Mouse (Mus musculus): ENCODE measurements around the gene Pold2.

Gene Pold2

DNA sequence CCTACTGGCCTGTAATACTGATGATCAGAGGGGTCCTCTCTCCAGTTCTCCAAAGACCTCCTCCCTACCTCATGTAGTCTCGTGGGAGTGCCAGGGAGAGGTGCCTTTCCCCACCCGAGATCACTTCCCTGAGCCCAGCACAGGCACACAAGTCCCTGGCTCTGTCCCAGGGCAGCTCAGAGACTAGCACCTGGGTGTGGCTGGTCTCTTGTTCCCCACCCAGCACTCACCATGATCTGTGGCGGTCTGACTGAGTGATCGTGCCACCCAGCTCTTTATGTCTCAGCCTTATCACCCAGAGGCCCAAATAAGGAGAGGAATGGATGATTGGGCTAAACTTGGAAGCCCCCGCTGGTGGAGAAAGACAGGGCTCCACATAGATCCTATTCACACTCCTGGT is 20.4 kb upstream of the Pold2 start, which contains the start of gene Myl7:
Myl7 (minus strand) TSS at position 252 of the 400 bp plus-strand sequence.
- CTCF ChIA-PET = no interaction called here

DNA sequence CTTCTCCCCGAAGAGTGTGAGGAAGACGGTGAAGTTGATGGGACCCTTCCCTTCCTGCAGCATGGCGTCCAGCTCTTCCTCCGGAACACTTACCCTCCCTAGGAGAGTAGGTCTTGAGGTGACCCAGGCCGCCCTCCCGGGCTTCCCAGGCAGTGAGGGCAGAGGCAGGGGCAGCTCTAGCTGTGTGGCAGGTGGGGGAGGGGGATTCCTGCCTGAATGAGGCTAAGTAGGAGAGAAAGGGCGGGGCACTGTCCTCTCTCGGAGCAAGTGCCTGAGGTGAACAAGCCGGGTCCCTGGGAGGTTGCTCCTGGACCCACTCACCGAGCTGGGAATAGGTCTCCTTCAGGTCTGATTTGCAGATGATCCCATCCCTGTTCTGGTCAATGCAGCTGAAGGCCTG is 19.7 kb upstream of the Pold2 start:
- CTCF ChIA-PET = no interaction called here

DNA sequence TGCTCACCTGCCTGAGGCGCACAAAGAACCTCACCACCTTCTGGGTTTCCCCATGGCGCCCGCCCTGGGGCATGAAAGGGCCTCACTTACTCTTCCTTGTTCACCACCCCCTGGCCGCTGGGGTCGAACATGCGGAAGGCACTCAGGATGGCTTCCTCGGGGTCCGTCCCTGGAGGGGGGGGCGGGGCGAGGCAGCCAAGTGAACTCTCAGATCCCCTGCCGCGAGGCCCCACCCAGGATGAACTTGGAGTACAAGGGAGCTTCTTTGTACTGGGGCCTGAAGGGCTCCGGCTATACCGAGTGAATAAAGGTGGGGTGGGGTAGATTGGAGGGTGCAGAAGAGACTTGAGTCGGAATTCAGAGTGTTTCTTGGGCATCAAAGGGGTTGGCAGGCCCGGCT is 19.1 kb upstream of the Pold2 start:
- CTCF ChIA-PET = no interaction called here

DNA sequence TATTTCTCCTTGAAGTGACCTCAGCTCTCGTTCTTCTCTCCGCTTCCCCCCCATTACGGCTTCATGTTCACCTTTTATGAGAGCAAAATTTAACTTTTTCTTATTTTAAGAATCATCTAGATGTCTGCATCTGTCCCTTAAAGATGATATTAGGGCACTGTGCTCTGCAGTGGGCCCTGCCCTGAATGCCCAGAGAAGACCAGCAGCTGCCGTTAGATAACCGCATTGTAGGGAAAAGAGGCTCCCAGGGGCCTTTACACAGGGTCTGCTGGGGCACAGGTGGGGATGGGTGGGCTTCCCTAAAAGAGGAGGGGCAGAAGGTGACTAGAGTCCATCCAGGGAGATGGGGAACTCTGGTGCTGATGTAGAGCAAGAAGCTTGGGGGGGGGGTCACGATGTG is 15.7 kb upstream of the Pold2 start:
- CTCF ChIA-PET = interaction anchor here (0.6 kb wide), 1 partner anchor 95 kb away, joined by 3 read pairs; no protein-coding TSS in a partner anchor

- CTCF ChIA-PET = no interaction called here
Observed at GRCm38 (mm10) chr11:5892810-5893368, 14.8 kb upstream of the Pold2 start.

DNA sequence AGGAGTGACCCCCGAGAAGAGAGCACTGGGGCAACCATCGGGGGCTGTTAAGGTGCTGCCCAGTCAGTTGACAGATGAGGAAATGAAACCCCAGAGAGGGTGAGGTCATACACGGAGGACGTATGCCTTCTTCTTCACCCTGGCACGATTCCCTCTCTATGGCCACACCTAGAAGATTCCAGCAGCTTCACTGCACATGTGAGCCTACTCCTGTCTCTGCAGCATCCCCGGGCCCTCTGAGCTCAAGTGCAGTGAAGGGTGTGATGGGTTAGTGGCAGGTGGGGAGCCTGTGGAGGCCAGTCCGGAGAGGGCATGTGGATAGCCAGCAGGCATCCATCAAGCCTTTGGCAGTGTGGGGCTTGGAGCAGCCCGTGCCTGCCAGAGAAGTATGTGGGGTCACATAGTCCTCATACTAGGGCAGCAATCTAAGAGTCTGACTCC is 14.1 kb upstream of the Pold2 start:
- CTCF ChIA-PET = interaction anchor here (0.8 kb wide), 1 partner anchor 29 kb away, joined by 3 read pairs; no protein-coding TSS in a partner anchor

DNA sequence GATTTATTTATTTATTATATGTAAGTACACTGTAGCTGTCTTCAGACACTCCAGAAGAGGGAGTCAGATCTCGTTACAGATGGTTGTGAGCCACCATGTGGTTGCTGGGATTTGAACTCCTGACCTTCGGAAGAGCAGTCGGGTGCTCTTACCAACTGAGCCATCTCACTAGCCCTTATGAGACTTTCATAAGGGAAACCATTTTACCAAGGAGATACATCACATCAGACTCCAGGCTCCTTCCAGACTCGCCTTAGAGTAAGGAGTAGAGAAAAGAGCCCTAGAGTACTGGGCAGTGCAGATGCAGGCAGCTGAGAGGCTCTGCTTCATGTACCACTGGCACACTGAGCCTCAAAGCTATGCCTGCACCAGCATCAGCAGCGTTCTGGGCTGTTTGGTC is 10.5 kb upstream of the Pold2 start:
- CTCF ChIA-PET = interaction anchor here (0.7 kb wide), 1 partner anchor 1192 kb away, joined by 10 read pairs; no protein-coding TSS in a partner anchor

- CTCF ChIA-PET = no interaction called here
Observed at GRCm38 (mm10) chr11:5887250-5887649, 9.2 kb upstream of the Pold2 start.

DNA sequence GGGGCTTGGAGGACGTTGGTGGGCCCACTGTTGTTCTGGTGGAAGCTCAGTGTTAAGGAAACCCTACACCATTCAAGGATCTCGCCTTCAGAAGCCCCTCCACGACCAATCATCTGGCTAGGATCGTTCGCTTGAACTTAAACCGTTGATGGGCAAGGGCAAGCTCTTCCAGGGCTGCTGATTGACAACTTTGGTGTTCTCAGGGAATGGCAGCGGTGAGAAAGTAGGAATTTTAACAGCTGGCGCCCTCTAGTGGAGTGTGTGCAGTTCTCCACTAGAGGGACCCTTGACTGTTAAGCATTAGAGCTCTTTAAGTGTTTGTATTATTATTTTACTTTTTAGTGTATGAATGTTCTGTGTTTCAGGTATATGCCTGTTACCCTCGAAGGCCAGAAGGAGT is 8.1 kb upstream of the Pold2 start:
- CTCF ChIA-PET = interaction anchor here (0.6 kb wide), 1 partner anchor 20 kb away, joined by 4 read pairs; no protein-coding TSS in a partner anchor

GRCm38 (mm10) chr11:5882518-5882917 is 4.4 kb upstream of the Pold2 start:
- CTCF ChIA-PET = interaction anchor here (0.5 to 0.6 kb wide), 2 partner anchors 360 to 480 kb away, joined by 3 to 4 read pairs; no protein-coding TSS in a partner anchor

DNA sequence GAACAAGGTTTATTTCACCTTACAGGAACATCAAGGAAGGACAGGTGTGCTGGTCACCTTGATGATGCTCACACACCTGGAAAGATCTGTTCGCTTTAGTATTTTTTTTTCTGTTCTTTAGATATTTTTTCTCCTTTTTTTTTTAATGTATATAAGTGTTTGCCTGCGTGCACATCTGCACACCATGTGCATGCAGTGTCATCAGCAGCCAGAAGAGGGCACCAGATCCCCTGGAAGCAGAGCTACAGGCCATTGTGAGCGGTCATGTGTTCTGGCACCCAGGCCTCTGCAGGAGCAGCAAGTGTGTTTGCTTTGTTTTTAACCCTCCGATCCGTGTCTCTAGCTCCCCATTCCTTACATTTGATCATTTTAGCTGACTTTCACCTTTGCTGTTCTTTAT is 1.8 kb upstream of the Pold2 start:
- CTCF ChIA-PET = interaction anchor here (0.7 kb wide), 2 partner anchors 29 to 1327 kb away, joined by 3 read pairs; no protein-coding TSS in a partner anchor

- CTCF ChIA-PET = no interaction called here
Observed at GRCm38 (mm10) chr11:5878661-5879060, 569 bp upstream of the Pold2 start.

DNA sequence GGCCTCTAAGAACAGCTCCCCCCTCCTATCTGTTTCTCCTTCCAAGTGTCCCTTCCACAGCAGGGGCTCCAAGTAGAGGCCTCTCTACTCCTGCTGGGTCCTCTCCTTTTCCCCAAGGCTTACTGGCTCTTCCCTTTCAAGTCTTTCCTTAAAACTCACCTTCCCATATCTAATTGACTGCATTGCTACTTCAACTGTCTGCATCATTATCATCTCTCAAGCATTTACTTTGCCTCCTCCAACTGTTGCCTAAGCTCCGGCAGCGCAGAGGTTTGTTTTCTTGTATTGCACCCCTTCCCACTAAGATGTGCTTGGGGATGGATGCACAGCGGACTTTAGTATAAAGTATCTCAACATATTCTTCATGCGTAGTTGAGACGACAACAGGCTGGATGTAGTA is 671 bp downstream of the Pold2 start:
- CTCF ChIA-PET = no interaction called here

DNA sequence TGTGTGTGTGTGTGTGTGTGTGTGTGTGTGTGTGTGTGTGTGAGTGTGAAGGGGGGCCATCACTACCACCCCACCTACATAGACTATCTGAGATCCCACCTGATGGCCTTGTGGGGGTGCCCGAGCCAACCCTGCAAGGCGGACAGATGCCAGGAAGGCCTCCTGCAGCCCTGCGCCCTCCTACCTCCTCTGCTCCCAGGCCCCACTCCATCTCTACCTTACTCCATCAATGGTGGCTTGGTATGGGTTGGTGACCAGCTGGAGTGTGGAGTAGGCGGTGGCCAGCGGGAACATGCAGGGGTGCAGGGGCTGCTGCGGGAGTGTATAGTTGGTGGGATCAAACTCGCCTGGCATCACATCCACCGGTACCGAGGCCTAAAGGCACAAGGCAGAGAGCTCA is 4.9 kb downstream of the Pold2 start:
- CTCF ChIA-PET = no interaction called here

DNA sequence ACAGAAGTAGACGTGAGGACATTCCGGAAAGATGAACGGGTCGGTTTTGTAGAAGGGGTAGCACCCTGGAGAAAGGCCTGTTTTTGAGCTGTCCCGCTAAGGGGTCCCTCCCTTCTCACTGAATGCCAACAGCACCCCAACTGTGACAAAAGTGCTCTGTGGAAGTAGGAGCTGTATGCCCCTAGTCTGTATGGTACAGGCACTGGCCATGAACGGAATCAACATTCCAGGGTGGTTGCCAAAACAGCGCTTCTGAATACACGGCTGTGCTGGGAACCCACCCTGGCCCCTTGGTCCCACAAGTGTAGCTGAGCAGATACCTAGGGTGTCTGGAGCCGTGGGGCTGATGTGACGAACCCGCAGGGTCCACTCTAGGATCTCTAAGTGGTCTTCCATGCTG is 5.4 kb downstream of the Pold2 start:
- CTCF ChIA-PET = no interaction called here

- CTCF ChIA-PET = no interaction called here
Observed at GRCm38 (mm10) chr11:5870069-5870468, 8.0 kb downstream of the Pold2 start.

DNA sequence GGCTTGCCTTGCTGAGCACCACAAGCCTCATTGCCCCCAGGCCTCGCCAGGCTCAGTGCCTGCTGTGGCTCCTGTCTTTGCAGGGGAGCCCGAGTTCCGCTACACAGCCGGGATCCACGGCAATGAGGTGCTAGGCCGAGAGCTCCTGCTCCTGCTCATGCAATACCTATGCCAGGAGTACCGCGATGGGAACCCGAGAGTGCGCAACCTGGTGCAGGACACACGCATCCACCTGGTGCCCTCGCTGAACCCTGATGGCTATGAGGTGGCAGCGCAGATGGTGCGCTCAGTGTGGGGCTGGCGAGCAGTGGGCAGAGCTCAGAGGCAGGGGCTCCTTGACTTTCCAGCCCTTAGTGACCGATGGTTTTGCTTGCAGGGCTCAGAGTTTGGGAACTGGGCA is 8.8 kb downstream of the Pold2 start:
- CTCF ChIA-PET = no interaction called here

- CTCF ChIA-PET = no interaction called here
Observed at GRCm38 (mm10) chr11:5868324-5868723, 9.8 kb downstream of the Pold2 start.

GRCm38 (mm10) chr11:5867196-5867595 is 10.9 kb downstream of the Pold2 start:
- CTCF ChIA-PET = no interaction called here

- CTCF ChIA-PET = interaction anchor here (0.6 kb wide), 1 partner anchor 378 kb away, joined by 5 read pairs; no protein-coding TSS in a partner anchor
Observed at GRCm38 (mm10) chr11:5862394-5863105, 15.5 kb downstream of the Pold2 start.

DNA sequence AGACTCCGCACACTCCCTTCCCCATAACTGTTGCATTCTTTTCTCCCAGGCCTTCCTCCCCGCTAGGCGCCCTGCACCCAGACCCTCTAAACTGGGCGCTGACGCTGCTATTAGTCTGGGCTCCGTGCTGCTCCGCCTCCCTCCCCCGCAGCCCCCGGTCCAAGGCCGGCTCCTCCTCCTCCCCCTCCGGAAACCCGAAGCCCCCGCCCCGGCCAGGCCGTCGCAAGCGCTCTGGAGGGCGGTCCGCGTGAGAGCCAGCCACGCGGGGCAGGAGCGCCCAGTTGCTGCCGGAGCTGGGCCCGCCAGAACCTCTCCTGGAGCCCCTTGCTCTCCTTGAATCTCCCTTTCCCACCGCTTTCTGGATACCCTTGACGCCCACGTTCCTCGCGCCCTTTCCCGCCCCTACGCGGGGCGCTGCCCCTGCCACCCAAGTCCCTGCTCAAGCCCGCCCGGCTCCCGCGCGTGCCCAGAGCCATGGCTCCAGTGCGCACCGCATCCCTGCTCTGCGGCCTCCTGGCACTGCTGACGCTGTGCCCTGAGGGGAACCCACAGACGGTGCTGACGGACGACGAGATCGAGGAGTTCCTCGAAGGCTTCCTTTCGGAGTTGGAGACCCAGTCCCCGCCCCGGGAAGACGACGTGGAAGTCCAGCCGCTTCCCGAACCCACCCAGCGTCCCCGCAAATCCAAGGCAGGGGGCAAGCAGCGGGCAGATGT is 16.3 kb downstream of the Pold2 start, which contains the start of gene Aebp1:
Aebp1 (plus strand) TSS at position 270 of the 716 bp plus-strand sequence.
- CTCF ChIA-PET = interaction anchor here (0.6 to 0.7 kb wide), 2 partner anchors 179 to 378 kb away, joined by 5 read pairs; no protein-coding TSS in a partner anchor

DNA sequence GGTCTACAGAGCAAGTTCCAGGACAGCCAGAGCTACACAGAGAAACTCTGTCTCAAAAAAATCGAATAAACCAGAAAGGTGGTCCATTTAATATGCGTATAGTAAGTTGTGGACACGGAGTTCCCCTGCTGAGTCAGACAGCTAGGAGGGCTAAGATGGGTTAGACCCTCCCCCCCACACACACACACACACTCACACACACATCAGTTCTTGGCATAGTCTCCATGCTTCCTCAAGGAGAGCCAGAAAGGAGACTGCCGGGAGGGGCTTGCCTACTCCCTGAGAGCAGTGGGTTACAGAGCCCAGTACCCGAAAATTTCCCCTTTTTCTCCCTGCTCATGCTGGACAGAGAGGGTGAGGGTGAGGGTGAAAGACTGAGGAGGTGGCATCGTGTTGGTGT is 17.5 kb downstream of the Pold2 start:
- CTCF ChIA-PET = no interaction called here

Data from spleen, embryonic (tissue).